Mouse (Mus musculus): ENCODE data around the gene Nrg3. TPM values are rescaled to one million over a fixed set of nuclear protein-coding genes. Genes with fewer than 3 reads are reported as not detected.

The Nrg3 gene
- polyA plus RNA-seq, 1 experiment from 2014 or later: not detected

DNA sequence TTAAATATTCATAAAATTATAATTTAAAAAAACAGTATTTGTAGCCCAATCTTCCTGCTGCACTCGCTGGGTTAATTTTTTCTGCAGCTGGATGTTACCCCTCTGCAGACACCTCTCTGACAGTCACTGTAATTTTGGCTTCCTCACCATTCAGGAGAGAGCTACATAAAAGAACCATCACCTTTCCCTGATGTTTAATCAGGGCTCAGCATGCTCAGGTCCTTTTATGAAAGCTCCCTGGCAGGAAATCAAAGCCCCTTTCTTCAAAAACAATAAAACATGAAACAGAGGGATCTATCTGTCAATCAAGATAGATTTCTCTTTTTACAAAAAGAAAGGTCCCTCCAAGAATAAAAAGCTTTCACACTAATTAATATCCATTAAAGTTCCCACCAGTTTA is 51.0 kb downstream of the Nrg3 start:
- H3K36me3 ChIP-seq (ENCODE audit: control insufficient read depth, insufficient read depth, low read length): no peaks in the 10 kb centered on the region
- WGBS: 60% methylated on average over 1 of the region's 1 CpGs
- H3K4me1 ChIP-seq (ENCODE audit: control insufficient read depth in 2 of 2, insufficient read depth in 2 of 2, low read length in 2 of 2): no peaks in the 10 kb centered on the region
- ATAC-seq (ENCODE audit: insufficient number of reproducible peaks, insufficient read depth, low FRiP score, low read depth): no peak
- H3K4me3 ChIP-seq (ENCODE audit: control insufficient read depth in 1 of 2, insufficient read depth in 1 of 2, low read depth in 1 of 2, low read length in 2 of 2): no peak overlapping the region
- no peak overlapping the region for H3K4me2 ChIP-seq (ENCODE audit: low read length)
- H3K9me3 ChIP-seq (ENCODE audit: control insufficient read depth, low read length): no peaks in the 10 kb centered on the region
- no peaks in the 10 kb centered on the region for H3K27me3 ChIP-seq (ENCODE audit: control insufficient read depth, insufficient read depth, low read length)
- H3K27ac ChIP-seq (replicated peaks in 1 of 2; ENCODE audit: control insufficient read depth in 1 of 2, insufficient read depth in 1 of 2, low read depth in 2 of 2, low read length in 2 of 2): no peak overlapping the region
- no peak overlapping the region for H3K9ac ChIP-seq (ENCODE audit: low read length)

- Histone ChIP-seq H3K27me3 (ENCODE audit: control insufficient read depth, insufficient read depth, low read length) (no peaks in the 10 kb centered on the region), H3K4me2 (ENCODE audit: low read length) (no peak overlapping the region), H3K27ac (replicated peaks in 1 of 2; ENCODE audit: control insufficient read depth in 1 of 2, insufficient read depth in 1 of 2, low read depth in 2 of 2, low read length in 2 of 2) (no peak overlapping the region), H3K9ac (ENCODE audit: low read length) (no peak overlapping the region), H3K36me3 (ENCODE audit: control insufficient read depth, insufficient read depth, low read length) (no peaks in the 10 kb centered on the region), H3K4me3 (ENCODE audit: control insufficient read depth in 1 of 2, insufficient read depth in 1 of 2, low read depth in 1 of 2, low read length in 2 of 2) (no peak overlapping the region), H3K9me3 (ENCODE audit: control insufficient read depth, low read length) (no peaks in the 10 kb centered on the region), H3K4me1 (ENCODE audit: control insufficient read depth in 2 of 2, insufficient read depth in 2 of 2, low read length in 2 of 2) (no peaks in the 10 kb centered on the region)
- WGBS: 69% methylated on average over 9 of the region's 9 CpGs
- ATAC-seq (ENCODE audit: insufficient number of reproducible peaks, insufficient read depth, low FRiP score, low read depth): no peak
Measured at GRCm38 (mm10) chr14:39413270-39413669, 59.6 kb downstream of the Nrg3 start.

DNA sequence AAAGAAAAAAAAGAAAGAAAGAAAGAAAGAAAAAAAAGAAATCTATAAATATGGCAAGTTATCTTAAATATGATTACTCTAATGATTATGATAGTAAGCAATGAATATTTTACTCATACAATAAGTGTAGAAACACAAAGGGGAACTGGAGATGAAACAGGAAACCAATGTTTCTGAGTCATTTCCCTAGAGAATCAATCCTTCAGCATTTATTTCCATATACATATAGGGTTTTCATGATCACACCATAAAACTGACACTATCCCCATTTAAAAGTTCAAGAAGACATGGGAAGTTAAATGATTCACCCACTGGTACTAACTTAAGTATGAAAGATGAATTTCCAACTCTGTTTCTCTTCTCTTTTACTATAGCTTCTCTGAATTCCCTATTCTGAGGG is 86.0 kb downstream of the Nrg3 start:
- H3K4me2 ChIP-seq (ENCODE audit: low read length): no peak overlapping the region
- H3K9ac ChIP-seq (ENCODE audit: low read length): no peak overlapping the region
- no peaks in the 10 kb centered on the region for H3K9me3 ChIP-seq (ENCODE audit: control insufficient read depth, low read length)
- no peaks in the 10 kb centered on the region for H3K36me3 ChIP-seq (ENCODE audit: control insufficient read depth, insufficient read depth, low read length)
- no peaks in the 10 kb centered on the region for H3K27me3 ChIP-seq (ENCODE audit: control insufficient read depth, insufficient read depth, low read length)
- no peak overlapping the region for H3K4me3 ChIP-seq (ENCODE audit: control insufficient read depth in 1 of 2, insufficient read depth in 1 of 2, low read depth in 1 of 2, low read length in 2 of 2)
- no peaks in the 10 kb centered on the region for H3K4me1 ChIP-seq (ENCODE audit: control insufficient read depth in 2 of 2, insufficient read depth in 2 of 2, low read length in 2 of 2)
- no peak for ATAC-seq (ENCODE audit: insufficient number of reproducible peaks, insufficient read depth, low FRiP score, low read depth)
- H3K27ac ChIP-seq (replicated peaks in 1 of 2; ENCODE audit: control insufficient read depth in 1 of 2, insufficient read depth in 1 of 2, low read depth in 2 of 2, low read length in 2 of 2): no peak overlapping the region

GRCm38 (mm10) chr14:39381321-39381720 is 91.6 kb downstream of the Nrg3 start:
- Histone ChIP-seq H3K4me2 (ENCODE audit: low read length) (no peak overlapping the region), H3K9ac (ENCODE audit: low read length) (no peak overlapping the region), H3K27me3 (ENCODE audit: control insufficient read depth, insufficient read depth, low read length) (no peaks in the 10 kb centered on the region), H3K27ac (replicated peaks in 1 of 2; ENCODE audit: control insufficient read depth in 1 of 2, insufficient read depth in 1 of 2, low read depth in 2 of 2, low read length in 2 of 2) (no peak overlapping the region), H3K36me3 (ENCODE audit: control insufficient read depth, insufficient read depth, low read length) (no peaks in the 10 kb centered on the region), H3K4me3 (ENCODE audit: control insufficient read depth in 1 of 2, insufficient read depth in 1 of 2, low read depth in 1 of 2, low read length in 2 of 2) (no peak overlapping the region), H3K9me3 (ENCODE audit: control insufficient read depth, low read length) (no peaks in the 10 kb centered on the region), H3K4me1 (ENCODE audit: control insufficient read depth in 2 of 2, insufficient read depth in 2 of 2, low read length in 2 of 2) (no peaks in the 10 kb centered on the region)
- no peak for ATAC-seq (ENCODE audit: insufficient number of reproducible peaks, insufficient read depth, low FRiP score, low read depth)

DNA sequence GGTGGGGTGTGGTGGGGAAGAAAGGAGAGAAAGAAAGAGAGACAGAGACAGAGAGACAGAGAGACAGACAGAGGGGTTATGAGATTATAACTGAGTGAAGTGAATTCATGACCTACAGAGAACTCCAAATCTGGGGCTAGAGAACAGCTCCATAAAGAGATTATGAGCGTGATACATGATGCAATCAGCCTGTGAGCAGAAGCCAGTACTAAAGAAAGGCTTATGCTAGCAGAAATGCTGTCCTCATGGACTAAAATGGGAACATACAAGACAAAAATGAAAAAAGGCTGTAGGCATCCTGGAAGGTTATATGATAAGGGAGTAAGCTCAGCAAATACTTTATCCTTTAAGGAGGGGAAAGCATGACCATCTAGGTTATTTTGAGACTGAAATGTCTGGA is 99.7 kb downstream of the Nrg3 start:
- no peak overlapping the region for H3K9ac ChIP-seq (ENCODE audit: low read length)
- no peak for ATAC-seq (ENCODE audit: insufficient number of reproducible peaks, insufficient read depth, low FRiP score, low read depth)
- H3K4me2 ChIP-seq (ENCODE audit: low read length): no peak overlapping the region
- no peak overlapping the region for H3K4me3 ChIP-seq (ENCODE audit: control insufficient read depth in 1 of 2, insufficient read depth in 1 of 2, low read depth in 1 of 2, low read length in 2 of 2)
- H3K36me3 ChIP-seq (ENCODE audit: control insufficient read depth, insufficient read depth, low read length): no peaks in the 10 kb centered on the region
- no peak overlapping the region for H3K27ac ChIP-seq (replicated peaks in 1 of 2; ENCODE audit: control insufficient read depth in 1 of 2, insufficient read depth in 1 of 2, low read depth in 2 of 2, low read length in 2 of 2)
- H3K9me3 ChIP-seq (ENCODE audit: control insufficient read depth, low read length): no peaks in the 10 kb centered on the region
- H3K4me1 ChIP-seq (ENCODE audit: control insufficient read depth in 2 of 2, insufficient read depth in 2 of 2, low read length in 2 of 2): no peaks in the 10 kb centered on the region
- 69% methylated on average over 1 of the region's 1 CpGs for WGBS
- H3K27me3 ChIP-seq (ENCODE audit: control insufficient read depth, insufficient read depth, low read length): no peaks in the 10 kb centered on the region

DNA sequence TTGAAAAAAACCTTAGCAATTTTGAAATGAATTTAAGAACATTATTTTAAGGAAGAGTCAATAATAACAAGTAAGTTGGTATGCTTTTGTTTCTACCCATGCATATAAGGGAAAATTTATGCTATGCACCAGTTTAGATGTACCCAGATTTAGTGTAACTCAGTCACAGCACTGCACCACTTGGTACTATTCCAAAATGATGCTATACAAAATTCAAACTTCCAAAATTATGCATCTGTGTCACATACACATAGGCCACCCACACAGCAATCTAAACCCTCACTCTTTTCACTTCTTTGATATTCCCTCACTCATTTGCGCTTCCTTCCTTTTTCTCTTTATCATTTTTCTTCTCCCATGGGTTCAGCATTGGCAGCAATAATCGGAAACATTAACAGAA is 116.6 kb downstream of the Nrg3 start:
- no peak for ATAC-seq (ENCODE audit: insufficient number of reproducible peaks, insufficient read depth, low FRiP score, low read depth)
- Histone ChIP-seq H3K27ac (replicated peaks in 1 of 2; ENCODE audit: control insufficient read depth in 1 of 2, insufficient read depth in 1 of 2, low read depth in 2 of 2, low read length in 2 of 2) (no peak overlapping the region), H3K9me3 (ENCODE audit: control insufficient read depth, low read length) (no peaks in the 10 kb centered on the region), H3K36me3 (ENCODE audit: control insufficient read depth, insufficient read depth, low read length) (no peaks in the 10 kb centered on the region), H3K4me1 (ENCODE audit: control insufficient read depth in 2 of 2, insufficient read depth in 2 of 2, low read length in 2 of 2) (no peaks in the 10 kb centered on the region), H3K4me2 (ENCODE audit: low read length) (no peak overlapping the region), H3K9ac (ENCODE audit: low read length) (no peak overlapping the region), H3K27me3 (ENCODE audit: control insufficient read depth, insufficient read depth, low read length) (no peaks in the 10 kb centered on the region), H3K4me3 (ENCODE audit: control insufficient read depth in 1 of 2, insufficient read depth in 1 of 2, low read depth in 1 of 2, low read length in 2 of 2) (no peak overlapping the region)
- WGBS: 84% methylated on average over 2 of the region's 2 CpGs

- 56% methylated on average over 4 of the region's 4 CpGs for WGBS
- no peaks in the 10 kb centered on the region for H3K27me3 ChIP-seq (ENCODE audit: control insufficient read depth, insufficient read depth, low read length)
- H3K4me3 ChIP-seq (ENCODE audit: control insufficient read depth in 1 of 2, insufficient read depth in 1 of 2, low read depth in 1 of 2, low read length in 2 of 2): no peak overlapping the region
- no peak for ATAC-seq (ENCODE audit: insufficient number of reproducible peaks, insufficient read depth, low FRiP score, low read depth)
- H3K4me1 ChIP-seq (ENCODE audit: control insufficient read depth in 2 of 2, insufficient read depth in 2 of 2, low read length in 2 of 2): no peaks in the 10 kb centered on the region
- no peaks in the 10 kb centered on the region for H3K36me3 ChIP-seq (ENCODE audit: control insufficient read depth, insufficient read depth, low read length)
- H3K9ac ChIP-seq (ENCODE audit: low read length): no peak overlapping the region
- H3K27ac ChIP-seq (replicated peaks in 1 of 2; ENCODE audit: control insufficient read depth in 1 of 2, insufficient read depth in 1 of 2, low read depth in 2 of 2, low read length in 2 of 2): no peak overlapping the region
- no peaks in the 10 kb centered on the region for H3K9me3 ChIP-seq (ENCODE audit: control insufficient read depth, low read length)
- no peak overlapping the region for H3K4me2 ChIP-seq (ENCODE audit: low read length)
Measured at GRCm38 (mm10) chr14:39351979-39352737, 120.7 kb downstream of the Nrg3 start.

DNA sequence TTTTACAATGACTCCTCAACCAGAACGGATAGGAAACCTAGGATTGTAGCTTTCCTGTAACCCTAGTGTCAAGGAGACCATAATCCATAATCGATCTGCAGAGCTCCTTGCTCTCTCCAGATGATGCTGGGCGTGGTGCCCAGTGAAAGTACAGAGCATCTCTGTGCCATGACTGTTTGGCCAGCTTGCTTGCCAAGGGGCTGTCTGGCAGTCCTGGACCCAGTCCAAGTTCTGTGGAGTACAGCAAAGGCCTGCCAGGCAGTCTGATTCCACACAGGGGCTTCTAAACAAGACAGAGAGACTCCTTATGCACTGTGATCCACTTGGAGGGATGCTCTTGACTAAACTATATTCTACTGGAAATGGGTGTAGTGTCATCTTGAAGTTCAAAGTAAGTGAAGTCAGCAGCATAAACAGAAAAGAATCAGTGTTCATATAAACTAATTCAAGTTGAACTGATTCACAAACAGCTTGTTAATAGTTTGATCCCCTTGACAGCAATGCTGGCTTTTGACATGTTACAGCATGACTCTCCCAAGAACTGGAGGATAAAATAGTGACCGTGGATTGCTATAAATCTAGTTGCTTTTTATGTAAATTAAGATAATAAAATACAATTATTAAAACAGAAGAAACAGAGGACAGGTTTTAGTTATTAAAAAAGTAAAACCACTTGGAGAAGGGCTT is 155.3 kb downstream of the Nrg3 start:
- H3K4me1 ChIP-seq (ENCODE audit: control insufficient read depth in 2 of 2, insufficient read depth in 2 of 2, low read length in 2 of 2): no peaks in the 10 kb centered on the region
- no peak for ATAC-seq (ENCODE audit: insufficient number of reproducible peaks, insufficient read depth, low FRiP score, low read depth)
- 55% methylated on average over 4 of the region's 4 CpGs for WGBS

More for the DNA sequence above, 155.3 kb downstream of the Nrg3 start:
- Histone ChIP-seq H3K4me3 (ENCODE audit: control insufficient read depth in 1 of 2, insufficient read depth in 1 of 2, low read depth in 1 of 2, low read length in 2 of 2) (no peak overlapping the region), H3K36me3 (ENCODE audit: control insufficient read depth, insufficient read depth, low read length) (no peaks in the 10 kb centered on the region), H3K9ac (ENCODE audit: low read length) (no peak overlapping the region), H3K27ac (replicated peaks in 1 of 2; ENCODE audit: control insufficient read depth in 1 of 2, insufficient read depth in 1 of 2, low read depth in 2 of 2, low read length in 2 of 2) (no peak overlapping the region), H3K27me3 (ENCODE audit: control insufficient read depth, insufficient read depth, low read length) (no peaks in the 10 kb centered on the region), H3K9me3 (ENCODE audit: control insufficient read depth, low read length) (no peaks in the 10 kb centered on the region), H3K4me2 (ENCODE audit: low read length) (no peak overlapping the region)

Measured in heart, embryonic 14.5 days (tissue).